Mouse (Mus musculus) megakaryocyte, embryonic 14.5 days (primary cell): ENCODE measurements around the gene Sf1.

Experiments
- FLI1 ChIP-seq: IDR thresholded peaks from 2 replicates; pipeline ENCODE4 v1.6.1; 2012; ENCODE audit warnings: low read length, inconsistent platforms, mixed read lengths
- GATA1 ChIP-seq: IDR thresholded peaks from 3 replicates; pipeline ENCODE4 v1.6.1; 2012; ENCODE audit warnings: mixed read lengths, low read length, inconsistent platforms, borderline replicate concordance

GRCm38 (mm10) chr19:6338171-6338570 lies 25.3 kb upstream of the Sf1 start:
- no peak for TF ChIP-seq FLI1
- no peak for TF ChIP-seq GATA1
